Mouse (Mus musculus) liver, embryonic 14.5 days (tissue): ENCODE measurements at regions not wholly inside any gene's neighbourhood (a gene's known extent, or its start where the extent isn't known, plus 50 kb on each side); places are given as distances from the start of the nearest gene placed in this dataset.

Experiments
- CTCF ChIP-seq: IDR thresholded peaks from 2 replicates; pipeline ENCODE4 v1.5.1; 2016; ENCODE audit warnings: antibody characterized with exemption, low read depth, control low read depth
- EP300 ChIP-seq: IDR thresholded peaks from 2 replicates; pipeline ENCODE4 v1.6.1; 2016; ENCODE audit warnings: antibody characterized with exemption, low read depth

- TF ChIP-seq CTCF, result no peak
- no peak for TF ChIP-seq EP300
Measured at GRCm38 (mm10) chr5:42987710-42988466, 245.1 kb upstream of the Cpeb2 start.
